Mouse (Mus musculus) intestine, embryonic 16.5 days (tissue): ENCODE data around the gene Mab21l2. TPM values are rescaled to one million over a fixed set of nuclear protein-coding genes. Genes with fewer than 3 reads are reported as not detected.

Experiments used
- ATAC-seq: fragments of 200-750 bp; cut with Nextera tagmentation; 2 replicates; pipeline ENCODE4 v1.8.0; 2017; ENCODE audit warnings: moderate TSS enrichment, moderate library complexity
- H3K27ac ChIP-seq: fragments of 300-500 bp; sonication (generic); 2 replicates; pipeline ENCODE4 v1.5.1; 2014; ENCODE audit warnings: mild to moderate bottlenecking, low read length
- H3K27me3 ChIP-seq: fragments of 300-500 bp; sonication (generic); replicated peaks from 2 replicates; pipeline ENCODE4 v1.6.1; 2014; ENCODE audit warnings: low read length, control low read depth, mixed read lengths; ENCODE audit not compliant: control insufficient read depth, insufficient read depth
- H3K36me3 ChIP-seq: fragments of 300-500 bp; sonication (generic); 2 replicates; pipeline ENCODE4 v1.6.1; 2014; ENCODE audit warnings: low read length, control low read depth; ENCODE audit not compliant: control insufficient read depth, insufficient read depth
- H3K4me1 ChIP-seq: fragments of 300-500 bp; sonication (generic); 2 replicates; pipeline ENCODE4 v1.6.1; 2014; ENCODE audit warnings: low read length, control low read depth, mixed read lengths; ENCODE audit not compliant: control insufficient read depth, insufficient read depth
- H3K4me2 ChIP-seq: fragments of 300-500 bp; sonication (generic); 2 replicates; pipeline ENCODE4 v1.6.1; 2014; ENCODE audit warnings: low read depth, low read length, control low read depth
- H3K4me3 ChIP-seq: fragments of 300-500 bp; sonication (generic); 2 replicates; pipeline ENCODE4 v1.5.1; 2014; ENCODE audit warnings: mild to moderate bottlenecking, low read length
- H3K9ac ChIP-seq: fragments of 300-500 bp; sonication (generic); 2 replicates; pipeline ENCODE4 v1.6.1; 2014; ENCODE audit warnings: low read depth, low read length
- H3K9me3 ChIP-seq: fragments of 300-500 bp; sonication (generic); 2 replicates; pipeline ENCODE4 v1.6.1; 2016; ENCODE audit warnings: low read length, control low read depth; ENCODE audit not compliant: control insufficient read depth
- polyA plus RNA-seq: library from polyadenylated mRNA; unstranded; fragments of >200 nt; fragmentation: Nextera tagmentation; extraction: Ambion mirVana; gene quantifications from 2 replicates; pipeline ENCODE4 v1.2.1, GENCODE M21; 2015

Mab21l2 gene
- polyA plus RNA-seq, 1 experiment from 2014 or later, result 107 TPM

DNA sequence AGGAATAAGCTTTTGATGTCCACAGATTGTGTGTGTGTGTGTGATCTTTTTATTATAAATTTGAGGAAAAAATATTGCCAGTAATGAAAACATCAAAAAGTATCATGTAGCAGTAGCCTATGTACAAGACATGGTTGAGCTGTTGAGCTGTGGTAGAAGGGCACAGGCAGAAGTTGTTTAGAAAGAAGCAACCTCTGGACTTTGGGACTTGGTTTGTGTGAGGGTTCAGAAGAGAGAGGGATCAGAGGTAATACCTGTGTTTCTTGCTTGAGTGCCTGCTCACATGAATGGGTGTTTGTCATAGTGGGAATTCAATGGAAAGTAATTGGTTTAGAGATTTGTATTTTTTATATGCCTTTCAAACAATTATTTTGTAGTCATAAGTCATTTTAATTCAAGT, 47.8 kb downstream of the Mab21l2 start:
- ATAC-seq, result no peak
- no peaks in the 10 kb centered on the region for H3K4me1 ChIP-seq

More for the DNA sequence above, 47.8 kb downstream of the Mab21l2 start:
- H3K4me2 ChIP-seq, result no peak overlapping the region
- H3K36me3 ChIP-seq, result no peaks in the 10 kb centered on the region
- H3K9ac ChIP-seq, result no peak overlapping the region
- H3K27me3 ChIP-seq, result no peaks in the 10 kb centered on the region
- no peaks in the 10 kb centered on the region for H3K9me3 ChIP-seq
- no peak overlapping the region for H3K27ac ChIP-seq
- no peak overlapping the region for H3K4me3 ChIP-seq
